Mouse (Mus musculus) MEL (cell line): ENCODE measurements at regions not wholly inside any gene's neighbourhood (a gene's known extent, or its start where the extent isn't known, plus 50 kb on each side); places are given as distances from the start of the nearest gene placed in this dataset.

Source experiments
- DNase-seq: peaks from one replicate; pipeline ENCODE4 v3.0.0; 2011; ENCODE audit warnings: low read depth, low spot score
- H3K27ac ChIP-seq: 2 replicates; pipeline ENCODE4 v1.5.1; 2012; ENCODE audit warnings: low read depth, mild to moderate bottlenecking, control low read depth, low read length, moderate library complexity; ENCODE audit not compliant: control insufficient read depth
- H3K27me3 ChIP-seq, 2 experiments: fragments of 150-350 bp in 1 of 2; sonication (generic) in 1 of 2; 2 replicates each; pipeline ENCODE4 v1.6.1; 2012; ENCODE audit warnings: low read length in 2 of 2, mild to moderate bottlenecking in 2 of 2, improper control_type of control experiment in 1 of 2, moderate library complexity in 1 of 2; ENCODE audit not compliant: insufficient read depth in 2 of 2, control insufficient read depth in 1 of 2
- H3K36me3 ChIP-seq, 2 experiments: 2 replicates each; pipeline ENCODE4 v1.6.1; 2012 to 2014; ENCODE audit warnings: low read length in 2 of 2, improper control_type of control experiment in 1 of 2, inconsistent platforms in 1 of 2, mild to moderate bottlenecking in 1 of 2; ENCODE audit not compliant: insufficient read depth in 2 of 2, control insufficient read depth in 1 of 2
- H3K4me1 ChIP-seq, 2 experiments: fragments of 150-350 bp in 1 of 2; sonication (generic) in 1 of 2; 2 replicates each; pipeline ENCODE4 v1.6.1; 2012; ENCODE audit warnings: low read length in 2 of 2, improper control_type of control experiment in 1 of 2, mild to moderate bottlenecking in 1 of 2; ENCODE audit not compliant: insufficient read depth in 2 of 2, control insufficient read depth in 1 of 2
- H3K4me3 ChIP-seq, 2 experiments: fragments of 150-350 bp in 1 of 2; sonication (generic) in 1 of 2; 2 replicates each; pipeline ENCODE4 v1.5.1; 2012; ENCODE audit warnings: low read depth in 2 of 2, low read length in 2 of 2, mild to moderate bottlenecking in 2 of 2, moderate library complexity in 2 of 2, control low read depth in 1 of 2, improper control_type of control experiment in 1 of 2; ENCODE audit not compliant: control insufficient read depth in 1 of 2, insufficient read depth in 1 of 2
- H3K79me2 ChIP-seq: 2 replicates; pipeline ENCODE4 v1.6.1; 2012; ENCODE audit warnings: mild to moderate bottlenecking, low read length, moderate library complexity; ENCODE audit not compliant: control insufficient read depth, poor library complexity, insufficient read depth
- H3K9ac ChIP-seq: 2 replicates; pipeline ENCODE4 v1.6.1; 2012; ENCODE audit warnings: low read depth, mild to moderate bottlenecking, control low read depth, low read length, moderate library complexity; ENCODE audit not compliant: control insufficient read depth, poor library complexity, severe bottlenecking
- H3K9me3 ChIP-seq: fragments of 150-350 bp; sonication (generic); replicated peaks from 2 replicates; pipeline ENCODE4 v1.6.1; 2012; ENCODE audit warnings: mild to moderate bottlenecking, low read length, improper control_type of control experiment, moderate library complexity; ENCODE audit not compliant: insufficient read depth
- CHD1 ChIP-seq: IDR thresholded peaks from 2 replicates; pipeline ENCODE4 v1.6.1; 2012; ENCODE audit warnings: low read depth, mild to moderate bottlenecking, inconsistent platforms, low read length, improper control_type of control experiment
- CHD2 ChIP-seq: IDR thresholded peaks from 2 replicates; pipeline ENCODE4 v1.6.1; 2011; ENCODE audit warnings: low read length, improper control_type of control experiment
- CTCF ChIP-seq, 3 experiments: IDR thresholded peaks in 2 of 3; conservative IDR thresholded peaks in 1 of 3; 2 replicates each; pipeline ENCODE4 v1.5.1; 2011 to 2012; ENCODE audit warnings: low read length in 3 of 3, low read depth in 2 of 3, mild to moderate bottlenecking in 2 of 3, improper control_type of control experiment in 1 of 3, inconsistent platforms in 1 of 3, mixed read lengths in 1 of 3, moderate library complexity in 1 of 3; ENCODE audit not compliant: control insufficient read depth in 1 of 3, insufficient read depth in 1 of 3, poor library complexity in 1 of 3, severe bottlenecking in 1 of 3
- E2F4 ChIP-seq: IDR thresholded peaks from 2 replicates; pipeline ENCODE4 v1.6.1; 2011; ENCODE audit warnings: low read depth, low read length, improper control_type of control experiment, borderline replicate concordance
- ELF1 ChIP-seq: IDR thresholded peaks from 2 replicates; pipeline ENCODE4 v1.6.1; 2014; ENCODE audit warnings: low read depth, mild to moderate bottlenecking, inconsistent platforms, low read length, improper control_type of control experiment, moderate library complexity
- EP300 ChIP-seq, 2 experiments: IDR thresholded peaks; 2 replicates each; pipeline ENCODE4 v1.6.1; 2011; ENCODE audit warnings: improper control_type of control experiment in 2 of 2, low read length in 2 of 2, low read depth in 1 of 2, mild to moderate bottlenecking in 1 of 2
- HCFC1 ChIP-seq: IDR thresholded peaks from 2 replicates; pipeline ENCODE4 v1.6.1; 2012; ENCODE audit warnings: low read depth, mild to moderate bottlenecking, inconsistent platforms, low read length, improper control_type of control experiment, moderate library complexity
- KAT2A ChIP-seq: conservative IDR thresholded peaks from 2 replicates; pipeline ENCODE4 v1.6.1; 2012; ENCODE audit warnings: low read depth, low read length, improper control_type of control experiment, inconsistent platforms
- MAX ChIP-seq: IDR thresholded peaks from 2 replicates; pipeline ENCODE4 v1.6.1; 2011; ENCODE audit warnings: low read length, improper control_type of control experiment
- MAZ ChIP-seq: IDR thresholded peaks from 2 replicates; pipeline ENCODE4 v1.6.1; 2012; ENCODE audit warnings: low read depth, mild to moderate bottlenecking, inconsistent platforms, low read length, improper control_type of control experiment
- MXI1 ChIP-seq: IDR thresholded peaks from 2 replicates; pipeline ENCODE4 v1.6.1; 2011; ENCODE audit warnings: mild to moderate bottlenecking, low read depth, low read length, improper control_type of control experiment
- NRF1 ChIP-seq: IDR thresholded peaks from 2 replicates; pipeline ENCODE4 v1.6.1; 2014; ENCODE audit warnings: low read depth, mild to moderate bottlenecking, inconsistent platforms, low read length, improper control_type of control experiment, moderate library complexity; ENCODE audit not compliant: poor library complexity, insufficient read depth, severe bottlenecking
- POLR2AphosphoS2 ChIP-seq: IDR thresholded peaks from 2 replicates; pipeline ENCODE4 v1.6.1; 2011; ENCODE audit warnings: low read length, improper control_type of control experiment
- RAD21 ChIP-seq: IDR thresholded peaks from 2 replicates; pipeline ENCODE4 v1.6.1; 2011; ENCODE audit warnings: mild to moderate bottlenecking, low read depth, low read length, improper control_type of control experiment
- RCOR1 ChIP-seq: IDR thresholded peaks from 2 replicates; pipeline ENCODE4 v1.6.1; 2012; ENCODE audit warnings: low read depth, mild to moderate bottlenecking, inconsistent platforms, low read length, improper control_type of control experiment
- SIN3A ChIP-seq: IDR thresholded peaks from 2 replicates; pipeline ENCODE4 v1.6.1; 2012; ENCODE audit warnings: low read length, improper control_type of control experiment, inconsistent platforms
- TAL1 ChIP-seq: IDR thresholded peaks from 2 replicates; pipeline ENCODE4 v1.6.1; 2012; ENCODE audit warnings: mild to moderate bottlenecking, inconsistent platforms, low read length, moderate library complexity, mixed read lengths
- TCF12 ChIP-seq: IDR thresholded peaks from 2 replicates; pipeline ENCODE4 v1.6.1; 2014; ENCODE audit warnings: low read depth, mild to moderate bottlenecking, inconsistent platforms, low read length, improper control_type of control experiment, moderate library complexity
- UBTF ChIP-seq: IDR thresholded peaks from 2 replicates; pipeline ENCODE4 v1.6.1; 2012; ENCODE audit warnings: low read depth, mild to moderate bottlenecking, inconsistent platforms, low read length, improper control_type of control experiment, moderate library complexity, borderline replicate concordance; ENCODE audit not compliant: insufficient read depth
- USF1 ChIP-seq: IDR thresholded peaks from 2 replicates; pipeline ENCODE4 v1.6.1; 2014; ENCODE audit warnings: low read depth, mild to moderate bottlenecking, inconsistent platforms, low read length, improper control_type of control experiment, moderate library complexity
- USF2 ChIP-seq, 2 experiments: IDR thresholded peaks; 2 replicates each; pipeline ENCODE4 v1.6.1; 2011 to 2012; ENCODE audit warnings: improper control_type of control experiment in 2 of 2, low read length in 2 of 2, borderline replicate concordance in 1 of 2, inconsistent platforms in 1 of 2, low read depth in 1 of 2, mild to moderate bottlenecking in 1 of 2; ENCODE audit not compliant: insufficient read depth in 1 of 2
- ZMIZ1 ChIP-seq: IDR thresholded peaks from 2 replicates; pipeline ENCODE4 v1.6.1; 2012; ENCODE audit warnings: low read depth, mild to moderate bottlenecking, inconsistent platforms, low read length, improper control_type of control experiment, moderate library complexity

DNA sequence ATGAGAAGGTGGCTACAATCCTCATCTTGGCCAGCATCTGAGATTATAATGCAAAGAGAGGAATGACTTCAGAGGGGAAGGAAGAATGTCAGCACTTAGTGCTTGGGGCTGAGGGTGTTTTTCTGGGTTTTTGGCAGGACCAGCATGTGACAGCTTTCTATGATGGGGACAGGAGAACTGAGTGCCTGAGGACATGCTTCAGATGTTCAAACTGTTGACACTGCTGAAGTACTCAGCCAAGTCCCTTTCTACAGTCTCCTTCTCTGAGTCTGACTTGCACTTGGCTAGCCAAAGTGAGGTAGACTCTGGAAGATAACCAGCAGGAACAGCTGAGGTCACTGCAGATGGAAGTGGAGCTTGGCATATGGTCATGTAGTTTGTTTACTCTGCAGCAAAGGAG is 402.1 kb upstream of the Klhl29 start:
- H3K4me1 ChIP-seq: no peaks in the 10 kb centered on the region
- no peaks in the 10 kb centered on the region for H3K36me3 ChIP-seq
- TF ChIP-seq USF2 (IDR thresholded peaks at IDR 0.05; ENCODE audit: borderline replicate concordance in 1 of 2, insufficient read depth in 1 of 2, low read depth in 1 of 2, low read length in 2 of 2) (no peak), USF1 (no peak), KAT2A (no peak), CHD1 (no peak), MAX (no peak), HCFC1 (no peak), NRF1 (no peak), TAL1 (no peak), E2F4 (no peak), EP300 (IDR thresholded peaks at IDR 0.05; ENCODE audit: low read depth in 1 of 2, low read length in 2 of 2) (no peak), ZMIZ1 (no peak), RCOR1 (no peak), POLR2AphosphoS2 (no peak), CTCF (IDR thresholded peaks at IDR 0.05 in 2 of 3, conservative IDR thresholded peaks at IDR 0.05 in 1 of 3; ENCODE audit: control insufficient read depth in 1 of 3, insufficient read depth in 1 of 3, low read depth in 2 of 3, low read length in 3 of 3, poor library complexity in 1 of 3, severe bottlenecking in 1 of 3) (no peak)
- no peaks in the 10 kb centered on the region for H3K27me3 ChIP-seq
- H3K79me2 ChIP-seq: no peaks in the 10 kb centered on the region
- H3K9ac ChIP-seq: no peak overlapping the region
- H3K9me3 ChIP-seq: no peaks in the 10 kb centered on the region
- H3K27ac ChIP-seq: no peak overlapping the region
- no peak overlapping the region for H3K4me3 ChIP-seq
- DNase-seq: no peak

DNA sequence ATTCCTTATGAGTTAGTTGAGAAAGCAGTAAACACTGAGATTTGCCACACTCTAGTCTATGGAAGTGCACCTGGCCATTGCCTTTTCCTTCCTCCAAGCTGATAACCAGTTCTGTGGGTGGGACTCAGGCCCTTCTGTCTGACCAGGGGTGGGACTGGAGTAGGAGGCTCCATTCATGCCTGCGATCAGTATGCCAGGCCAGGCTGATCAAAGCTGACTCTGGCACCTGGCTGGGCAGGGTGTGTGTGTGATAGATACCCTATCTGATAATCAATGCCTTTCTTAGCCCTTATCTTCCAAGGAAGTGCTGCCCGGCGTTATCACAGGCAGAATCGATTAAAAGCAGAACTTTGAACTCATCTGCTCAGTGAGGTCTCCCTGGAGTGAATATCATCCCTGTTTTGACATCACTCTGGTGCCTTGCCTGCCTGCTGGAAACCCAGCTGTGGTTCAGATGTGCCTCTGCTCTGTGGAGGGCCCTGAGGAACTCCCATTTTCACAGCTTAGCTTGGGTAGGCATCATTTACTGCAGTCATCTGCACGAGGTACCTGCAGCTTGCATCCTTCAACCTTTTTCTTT is 396.0 kb upstream of the Klhl29 start:
- H3K36me3 ChIP-seq: no peaks in the 10 kb centered on the region
- H3K4me3 ChIP-seq: no peak overlapping the region
- no peaks in the 10 kb centered on the region for H3K9me3 ChIP-seq
- H3K27me3 ChIP-seq: no peaks in the 10 kb centered on the region
- no peaks in the 10 kb centered on the region for H3K79me2 ChIP-seq
- TF ChIP-seq POLR2AphosphoS2 (no peak), USF1 (no peak), E2F4 (no peak), RAD21 (no peak), CHD2 (no peak), ZMIZ1 (no peak), TCF12 (no peak), MXI1 (no peak), UBTF (no peak), NRF1 (no peak), ELF1 (no peak), SIN3A (no peak), MAZ (no peak)
- H3K4me1 ChIP-seq: no peaks in the 10 kb centered on the region
- DNase-seq: no peak
- no peak overlapping the region for H3K9ac ChIP-seq
- no peak overlapping the region for H3K27ac ChIP-seq
